Mouse (Mus musculus) adipocyte (in vitro differentiated cells): ENCODE results near the gene Fbxo28.

ENCODE experiments used
- DNase-seq: peaks from one replicate; pipeline ENCODE4 v3.0.0-alpha.2; 2016; ENCODE audit warnings: low spot score

The Fbxo28 gene

DNA sequence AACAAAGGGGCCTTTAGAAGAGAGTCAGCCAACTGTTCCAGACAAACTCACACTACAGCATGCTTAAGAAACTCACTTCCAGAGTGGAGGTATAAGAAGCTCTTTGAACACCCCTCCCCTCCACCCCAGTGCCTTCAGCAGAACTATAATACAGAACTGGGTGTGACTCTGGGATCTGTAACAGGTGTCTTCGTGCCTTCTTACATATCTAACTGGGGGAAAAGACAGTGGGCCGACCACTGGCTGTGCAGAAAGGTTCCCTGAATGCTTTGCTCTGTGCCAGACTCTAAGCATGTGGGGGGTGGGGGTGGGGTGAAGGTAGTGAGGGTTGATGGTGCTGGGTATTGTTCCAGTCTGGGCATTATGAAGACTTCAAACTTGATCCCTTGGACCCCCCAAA lies 52.8 kb downstream of the Fbxo28 start:
- DNase-seq: no peak

DNA sequence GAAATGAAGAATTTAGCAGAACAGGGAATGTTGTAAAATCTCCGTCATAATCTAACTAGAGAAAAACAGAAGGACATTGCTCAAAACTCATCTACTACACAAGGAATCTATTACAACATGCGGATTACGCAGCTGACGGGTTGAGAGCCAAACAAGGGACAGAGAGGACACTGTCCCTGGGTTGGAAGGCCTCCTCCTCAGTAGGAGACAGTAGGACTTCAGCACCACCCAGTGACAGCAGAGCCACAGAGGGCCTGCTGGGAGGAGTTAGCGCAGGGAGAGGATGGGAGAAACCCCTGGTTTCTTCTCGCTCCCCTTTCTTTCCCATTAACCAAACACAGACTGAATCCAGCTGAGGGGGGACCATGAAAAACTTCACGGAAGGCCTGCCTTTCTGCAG lies 53.6 kb downstream of the Fbxo28 start:
- DNase-seq: peak; percentile 85

DNA sequence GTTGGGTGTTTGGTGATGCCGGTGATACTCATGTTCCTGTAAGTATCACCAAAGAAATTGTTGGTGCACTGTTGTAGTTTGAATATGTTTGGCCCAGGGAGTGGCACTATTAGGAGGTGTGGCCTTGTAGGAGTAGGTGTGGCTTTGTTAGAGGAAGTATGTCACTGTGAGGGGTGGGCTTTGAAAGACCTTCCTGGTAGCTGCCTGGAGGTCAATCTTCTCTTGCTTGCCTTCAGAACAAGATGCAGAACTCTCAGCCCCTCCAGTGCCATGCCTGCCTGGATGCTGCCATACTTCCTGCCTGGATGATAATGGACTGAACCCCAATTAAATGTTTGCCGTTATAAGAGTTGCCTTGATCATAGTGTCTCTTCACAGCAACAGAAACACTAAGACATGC lies 56.6 kb downstream of the Fbxo28 start:
- DNase-seq: no peak

DNA sequence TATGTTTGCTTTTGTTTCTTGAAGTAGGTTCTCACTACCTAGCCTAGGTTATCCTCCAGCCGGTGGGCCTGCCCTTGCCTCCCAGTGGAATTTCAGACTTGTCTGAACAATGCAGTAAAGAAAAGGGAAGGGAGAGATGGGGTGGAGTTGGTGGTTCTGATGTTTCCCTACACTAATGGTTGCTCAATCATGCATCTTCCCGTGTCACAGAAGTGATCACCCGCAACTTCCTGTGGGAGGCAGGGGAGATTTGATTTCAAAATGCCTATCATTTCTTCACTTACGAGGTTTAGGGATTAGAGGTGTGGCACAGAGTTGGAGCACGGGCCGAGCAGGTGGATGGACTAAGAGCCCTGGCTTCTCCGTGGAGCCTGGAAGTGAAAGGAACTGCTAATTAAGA lies 58.2 kb downstream of the Fbxo28 start:
- no peak for DNase-seq

DNA sequence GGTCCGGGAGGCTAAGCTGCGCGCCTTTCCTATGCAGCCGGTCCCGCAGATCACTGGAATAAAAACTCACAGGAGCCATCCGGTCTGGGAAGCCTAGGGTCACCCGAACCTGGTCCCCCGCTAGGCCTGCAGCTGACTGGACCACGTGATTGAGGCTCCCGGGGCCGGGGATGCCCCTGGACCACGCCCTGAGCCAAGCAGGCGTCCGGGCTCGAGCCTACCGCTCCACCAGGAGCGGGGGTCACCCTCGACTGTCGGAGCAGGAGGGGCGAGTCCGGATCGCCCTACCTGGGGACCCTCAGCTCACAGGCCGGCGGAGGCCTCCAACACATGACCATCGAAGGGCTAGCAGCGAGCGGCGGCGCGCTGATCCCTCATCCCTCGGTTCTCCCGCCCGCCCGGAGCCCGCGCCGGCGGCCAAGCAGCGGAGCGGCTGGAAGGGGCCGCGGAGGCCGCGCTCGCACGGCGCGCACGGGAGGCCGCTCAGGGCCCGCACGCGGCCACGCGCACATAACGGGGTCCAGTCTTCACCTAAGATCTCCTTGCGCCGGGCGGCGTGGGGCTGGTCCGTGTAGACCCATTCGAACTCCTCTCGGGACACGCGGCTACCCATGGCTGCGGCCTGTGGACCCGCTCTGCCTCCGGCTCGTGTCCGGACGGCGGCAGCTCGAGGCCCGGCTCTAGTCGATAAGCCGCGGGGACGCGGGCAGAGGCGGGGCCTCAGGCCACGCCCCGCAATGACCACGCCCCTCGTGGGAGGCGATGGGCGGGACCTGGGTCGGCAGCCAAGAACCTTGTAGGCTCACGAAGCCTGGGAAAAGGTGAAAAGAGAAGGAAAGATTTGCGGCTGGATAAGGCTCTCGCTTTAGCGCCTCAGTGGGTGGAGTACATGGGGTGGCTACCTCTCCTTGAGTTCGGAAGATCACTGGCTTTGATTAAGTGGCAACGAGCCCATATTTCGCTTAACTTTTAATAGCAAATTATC lies 59.0 kb downstream of the Fbxo28 start, which contains the start of gene Degs1:
Gene Degs1 (minus strand): TSS at position 714 of the 985 bp plus-strand sequence.
- DNase-seq: peak; percentile 93

DNA sequence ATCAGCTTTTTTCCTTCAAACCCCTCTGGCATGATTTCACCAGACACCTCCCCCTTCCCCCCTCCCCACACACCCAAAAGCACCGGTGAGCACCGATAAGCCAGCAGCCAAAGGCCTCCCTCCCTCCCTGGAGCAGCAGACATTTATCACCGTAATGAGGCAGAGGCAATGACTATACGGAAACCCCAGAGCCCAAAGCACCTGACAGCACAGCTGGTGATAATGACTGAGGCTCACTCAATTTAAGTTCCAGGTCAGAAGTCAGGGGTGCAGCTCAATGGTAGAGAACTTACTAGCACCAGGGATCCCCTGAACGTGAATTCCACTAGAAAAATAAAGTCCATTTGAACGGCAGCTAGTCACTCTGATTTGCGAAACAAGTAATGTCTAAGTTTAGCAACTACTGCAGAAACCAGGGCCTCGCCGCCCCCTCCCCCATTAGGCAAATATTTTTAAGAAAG lies 60.1 kb downstream of the Fbxo28 start:
- peak; percentile 57 for DNase-seq

DNA sequence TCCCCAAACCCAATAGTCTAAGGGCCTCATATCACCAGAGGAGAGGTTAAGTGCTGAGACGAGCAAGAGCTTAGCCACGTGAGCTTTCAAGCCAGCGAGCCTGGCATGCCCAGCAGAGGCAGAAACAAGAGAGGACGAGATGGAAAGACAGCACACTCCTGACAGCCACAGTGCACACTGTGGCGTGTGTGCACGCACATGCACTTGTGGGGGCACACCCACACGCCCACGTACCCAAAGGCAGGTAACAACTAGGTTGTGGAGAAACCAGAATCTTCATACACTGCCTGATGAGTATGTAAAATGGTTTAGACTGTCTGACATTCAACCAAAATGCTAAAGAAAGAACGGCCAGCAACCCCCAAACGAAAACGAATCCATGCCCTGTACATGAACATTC lies 60.9 kb downstream of the Fbxo28 start:
- DNase-seq: peak; percentile 34

DNA sequence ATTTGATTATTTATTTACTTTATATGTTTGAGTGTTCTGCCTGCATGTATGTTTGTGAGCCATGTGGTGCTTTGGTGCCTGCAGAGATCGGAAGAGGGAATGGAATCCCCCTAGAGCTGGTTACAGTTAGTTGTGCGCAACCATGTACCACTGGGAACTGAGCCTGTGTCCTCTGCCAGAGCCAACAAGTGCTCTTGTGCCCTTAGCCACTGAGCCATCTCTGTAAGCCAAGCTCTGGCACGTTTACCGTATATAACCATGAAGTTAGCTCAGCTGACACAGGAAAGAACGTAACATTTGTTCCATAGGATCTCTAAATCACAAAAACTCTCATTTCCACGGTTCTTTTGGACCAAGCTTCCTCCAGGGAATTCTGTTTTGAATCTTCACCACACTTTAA lies 61.4 kb downstream of the Fbxo28 start:
- DNase-seq: peak; percentile 74

DNA sequence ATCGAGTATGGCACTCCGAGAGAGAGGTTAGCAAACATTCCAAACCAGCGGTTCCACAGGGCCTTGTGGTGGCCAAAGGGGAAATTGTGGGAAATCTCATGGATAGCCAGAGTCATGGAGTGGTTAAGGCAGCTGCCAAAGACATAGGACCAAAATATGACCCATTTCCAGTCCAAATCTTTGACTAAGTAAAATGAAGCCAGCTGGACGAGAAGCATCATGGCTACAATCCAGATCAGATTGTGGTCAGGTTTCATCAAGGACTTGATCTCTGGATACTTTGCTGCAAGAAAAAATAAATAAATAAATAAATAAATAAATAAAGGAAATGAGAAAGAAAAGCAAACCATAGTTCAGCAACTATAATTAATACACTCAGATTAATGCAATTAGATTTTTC lies 62.0 kb downstream of the Fbxo28 start:
- DNase-seq: no peak

DNA sequence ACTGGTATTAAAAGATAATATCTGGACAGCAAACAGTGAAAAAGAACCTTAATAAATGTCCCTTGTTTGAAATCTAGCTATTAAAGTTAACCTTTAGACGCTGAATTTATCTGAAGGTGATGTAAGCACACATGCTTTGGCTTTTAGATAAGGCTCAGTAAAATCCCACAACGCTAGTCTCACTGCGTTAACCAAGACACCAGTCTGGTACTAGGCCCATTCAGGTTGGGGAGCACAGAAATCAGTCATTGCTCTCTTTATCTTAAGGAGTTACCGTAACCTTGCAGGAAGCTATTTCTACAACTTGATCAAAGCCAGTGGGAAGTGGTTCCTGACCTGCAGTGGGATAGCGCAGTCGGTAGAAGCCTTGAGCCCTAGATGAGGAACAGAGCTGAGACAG lies 66.3 kb downstream of the Fbxo28 start:
- DNase-seq: no peak

DNA sequence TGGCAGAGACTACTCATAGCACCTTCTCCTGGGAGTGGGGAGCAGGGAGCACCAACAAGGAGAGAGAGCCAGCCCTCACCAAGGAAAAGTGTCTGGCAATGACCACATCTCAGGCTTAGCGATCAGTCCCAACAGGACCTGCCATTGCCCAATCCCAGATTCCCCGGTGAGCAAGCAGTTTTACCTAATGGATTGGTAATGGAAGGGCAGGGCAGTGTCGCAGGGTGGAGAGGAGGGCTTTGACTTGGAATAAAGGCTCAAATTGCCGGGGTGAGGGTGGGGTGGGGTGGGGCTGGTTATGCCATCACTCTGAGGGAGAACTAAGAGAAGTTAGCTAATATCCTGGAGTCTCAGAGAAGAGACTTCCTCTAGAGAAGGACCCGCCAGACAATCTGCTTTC lies 69.8 kb downstream of the Fbxo28 start:
- DNase-seq: peak; percentile 42

DNA sequence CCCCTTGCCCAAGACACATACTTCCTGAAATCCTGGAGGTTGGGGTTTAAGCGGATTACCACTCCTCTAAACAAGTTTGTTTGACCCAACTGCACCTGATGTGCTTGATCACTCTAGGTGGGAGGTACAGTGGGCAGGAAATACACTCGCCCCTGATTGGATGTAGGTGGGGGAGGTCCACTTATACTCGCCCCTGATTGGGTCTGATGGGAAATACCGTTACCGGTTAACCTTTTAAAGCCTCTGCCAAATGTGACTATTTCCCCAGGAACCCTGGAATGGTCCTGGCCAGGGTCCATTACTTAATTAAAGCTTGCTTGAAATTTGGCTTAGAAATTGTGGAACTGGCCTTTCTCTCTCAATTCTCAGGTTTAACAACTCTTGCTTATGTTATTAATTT lies 70.3 kb downstream of the Fbxo28 start:
- DNase-seq: no peak

DNA sequence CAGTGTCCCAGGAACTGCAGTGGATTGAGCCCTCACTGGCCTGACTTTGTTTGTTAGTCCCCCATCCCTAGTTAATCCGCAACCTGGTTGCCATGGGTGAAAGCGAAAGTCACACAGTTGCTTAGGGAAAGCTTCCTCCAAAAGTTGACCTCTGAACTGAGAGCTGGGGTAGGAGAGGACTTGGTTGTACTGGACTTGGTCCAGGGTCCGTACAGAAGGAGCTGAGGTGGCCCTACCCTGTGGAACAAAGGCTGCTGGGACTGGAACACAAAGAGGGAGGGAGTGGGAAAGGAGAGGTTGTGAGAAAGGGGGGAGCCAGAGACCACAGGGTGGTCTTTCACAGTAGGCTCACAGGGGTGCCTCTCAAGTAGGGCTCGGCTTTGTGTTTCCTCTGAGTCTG lies 73.1 kb downstream of the Fbxo28 start:
- no peak for DNase-seq

DNA sequence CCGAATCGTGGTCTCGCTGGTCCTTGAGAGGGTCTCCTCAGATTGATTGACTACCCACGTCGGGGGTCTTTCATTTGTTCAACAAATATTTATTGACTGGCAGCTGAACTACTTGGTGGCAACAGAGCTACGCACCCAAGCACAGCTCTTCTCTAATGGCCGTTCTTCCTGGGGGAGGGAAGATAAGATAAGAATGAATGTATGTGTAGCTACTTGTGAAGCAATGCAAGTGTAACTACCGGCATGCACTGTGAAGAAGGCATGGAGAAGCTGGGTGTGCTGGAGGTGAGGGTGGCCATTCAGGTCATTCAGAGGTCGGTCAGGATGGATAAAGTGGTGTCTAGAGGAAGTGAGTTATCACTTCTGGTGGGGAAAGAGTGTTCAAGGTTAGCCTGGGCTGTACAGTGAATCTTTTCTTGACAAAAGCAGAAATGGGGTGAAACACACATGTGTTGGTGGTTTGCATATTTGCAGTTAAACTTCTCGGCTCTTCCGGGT lies 75.4 kb downstream of the Fbxo28 start:
- DNase-seq: no peak
